Mouse (Mus musculus) cerebellum, postnatal 25 days (tissue): Measurements from ENCODE around the gene Rbms1.
A peak's percentile ranks its signal among the peaks of the same experiment; 100 is the strongest.

Source experiments
- DNase-seq, 2 experiments: peaks; one replicate each; pipeline ENCODE4 v3.0.0; 2021; ENCODE audit warnings: mixed read lengths in 2 of 2

The Rbms1 gene

DNA sequence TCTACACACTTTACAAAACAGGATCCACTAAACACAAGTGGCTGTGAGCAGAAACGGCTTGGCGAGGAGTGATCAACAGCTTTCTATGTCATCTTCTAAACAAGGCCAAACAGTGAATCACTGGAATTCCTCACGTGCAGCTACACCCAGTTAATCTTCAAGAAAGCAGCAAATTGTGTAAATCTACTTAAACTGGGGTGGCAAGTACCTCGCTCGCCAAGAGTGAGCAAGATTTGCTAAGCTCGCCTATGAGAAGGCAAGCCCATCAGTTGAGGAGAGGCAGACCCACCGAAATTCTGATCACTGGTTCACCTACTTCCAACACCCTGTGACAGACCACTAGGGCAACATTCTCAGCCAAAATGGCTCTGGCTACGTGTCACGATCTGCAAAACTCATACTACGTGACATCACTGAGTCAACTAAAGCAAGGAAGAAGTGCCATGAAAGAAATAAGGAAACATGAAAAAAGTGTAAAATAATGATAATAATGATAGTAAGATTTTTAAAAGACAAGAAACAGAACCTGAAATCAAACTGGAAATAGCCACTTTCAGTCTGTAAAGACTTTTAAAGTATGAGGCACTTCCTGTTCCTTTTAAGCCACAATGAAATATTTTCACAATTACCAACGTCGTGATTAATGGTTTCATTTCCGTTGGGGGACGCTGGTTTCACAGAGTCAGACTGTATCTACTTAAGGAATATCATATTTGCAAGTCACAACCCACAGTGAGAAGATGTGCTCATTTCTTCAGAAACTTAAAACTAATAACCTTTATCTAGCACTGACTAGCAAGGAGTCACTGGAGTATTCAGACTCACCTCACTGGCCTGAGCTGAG lies 85.2 kb downstream of the Rbms1 start:
- no peak for DNase-seq

DNA sequence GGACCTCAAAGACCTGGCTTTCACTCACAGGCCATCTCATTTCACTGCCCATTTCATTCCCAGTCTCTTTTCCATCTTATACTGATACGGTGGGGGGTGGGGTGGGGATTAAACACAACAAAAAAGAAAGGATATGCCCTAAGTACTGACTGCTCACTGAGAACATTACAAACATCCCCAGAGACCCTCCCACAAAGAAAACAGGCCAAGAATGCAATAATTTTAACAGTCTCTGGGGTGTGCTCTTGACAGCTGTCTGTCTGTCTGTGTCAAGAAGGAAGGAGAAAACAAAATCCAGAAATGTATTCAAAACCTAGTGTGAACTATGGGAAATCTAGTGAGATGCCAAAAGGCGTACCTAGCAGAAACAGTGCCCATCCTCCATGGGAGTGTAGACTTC lies 86.1 kb downstream of the Rbms1 start:
- no peak for DNase-seq

DNA sequence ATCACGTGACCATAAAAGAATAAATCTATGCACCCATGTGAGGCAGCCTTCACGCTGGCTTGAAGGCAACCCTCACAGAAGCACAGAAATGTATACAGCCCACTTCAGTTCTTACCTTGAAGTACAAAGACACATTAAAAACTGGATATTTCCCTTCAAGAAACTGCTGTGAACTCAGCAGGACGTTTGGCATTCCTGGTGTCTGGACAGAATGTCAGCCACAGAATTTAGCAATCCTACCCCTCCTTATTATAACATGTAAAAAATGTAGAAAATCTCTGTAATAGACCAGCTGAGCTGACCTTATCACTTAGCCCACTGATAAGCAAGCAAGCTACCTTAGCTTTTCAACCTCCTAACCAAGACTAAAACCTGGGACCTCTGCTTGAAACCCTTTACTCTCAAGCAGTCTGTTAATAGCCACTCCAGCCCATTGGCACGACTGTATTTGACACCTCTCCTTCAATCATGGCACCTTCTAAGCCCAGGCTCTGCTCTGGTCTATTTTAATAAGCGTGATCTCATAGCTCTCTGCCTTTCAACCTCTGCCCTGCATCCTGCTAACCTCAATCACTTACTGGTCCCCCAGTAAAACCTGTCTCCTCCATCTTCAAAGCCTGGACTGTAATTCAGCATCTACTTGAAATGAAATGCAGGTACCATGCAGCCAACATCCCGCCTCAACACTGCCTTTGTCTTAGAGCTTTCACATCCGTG lies 90.7 kb downstream of the Rbms1 start:
- no peak for DNase-seq

DNA sequence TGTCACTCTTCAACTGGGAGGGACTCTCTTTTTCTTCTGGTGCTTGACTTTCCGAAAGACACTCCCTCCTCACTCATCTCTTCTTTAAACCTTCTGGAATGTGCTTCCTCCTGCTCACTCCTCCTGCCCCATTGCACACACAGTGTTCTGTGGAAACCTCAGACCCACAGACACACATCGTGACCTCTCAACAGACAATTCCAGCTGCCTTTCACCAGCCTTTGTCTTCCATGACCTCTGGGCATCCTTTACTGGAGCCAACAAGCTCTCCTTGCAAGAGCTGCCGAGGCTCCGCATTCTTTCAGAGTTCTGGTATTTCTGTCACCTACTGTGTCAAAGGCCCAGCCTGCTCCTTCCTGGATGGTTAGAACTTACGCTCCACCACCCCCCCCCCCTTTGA lies 92.0 kb downstream of the Rbms1 start:
- no peak for DNase-seq

DNA sequence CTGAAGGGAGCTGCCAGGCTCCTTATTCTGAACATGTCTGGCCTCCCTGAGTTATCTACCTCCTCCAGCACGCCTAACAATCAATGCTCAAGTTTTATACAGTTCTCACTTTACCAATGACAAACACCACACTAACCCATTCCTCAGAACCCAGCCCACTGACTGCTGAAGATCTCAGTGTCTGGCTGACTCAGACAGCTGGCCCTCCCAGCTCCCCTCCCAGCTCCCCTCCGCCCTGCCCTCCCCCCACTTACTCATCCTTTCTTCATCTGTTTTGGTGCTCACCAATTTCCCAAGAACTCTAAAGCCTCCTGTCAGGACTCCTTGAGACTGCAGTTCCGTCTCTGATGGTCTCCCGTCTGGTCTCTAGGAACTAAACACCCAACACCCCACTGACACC lies 92.5 kb downstream of the Rbms1 start:
- DNase-seq: no peak

DNA sequence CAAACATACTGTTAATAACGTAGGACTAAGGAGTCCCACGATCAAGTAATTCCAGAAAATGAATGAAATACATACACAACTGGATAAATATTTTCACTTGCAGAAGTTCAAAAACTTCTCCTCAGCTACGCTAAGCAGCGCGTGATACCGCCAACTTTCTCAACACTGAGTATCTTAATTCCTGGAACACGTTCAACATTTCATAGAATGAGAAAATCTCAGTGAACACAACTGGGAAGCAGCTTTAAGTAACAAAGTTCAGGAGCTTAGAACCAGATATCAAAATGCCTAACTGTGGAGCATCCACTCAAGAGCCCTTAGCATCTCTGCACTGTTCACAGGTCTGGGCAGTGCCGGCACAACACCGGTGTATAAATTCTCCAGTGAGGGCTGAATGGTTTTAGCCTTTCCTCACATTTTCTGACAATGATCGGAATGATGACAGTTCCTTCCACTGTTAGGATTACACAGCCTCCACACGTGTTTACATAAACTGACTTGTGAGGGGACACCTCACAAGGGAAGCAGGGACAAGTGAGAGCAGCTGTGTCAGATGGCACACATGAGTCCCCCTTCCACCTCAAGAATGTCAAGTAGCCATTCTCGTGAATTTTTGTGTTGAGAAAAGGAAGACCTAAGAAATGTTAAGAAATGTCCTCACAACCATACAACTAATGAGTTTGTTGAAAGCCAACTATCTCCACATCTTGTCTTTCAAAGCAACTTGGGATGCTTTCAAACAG lies 93.8 kb downstream of the Rbms1 start:
- no peak for DNase-seq

DNA sequence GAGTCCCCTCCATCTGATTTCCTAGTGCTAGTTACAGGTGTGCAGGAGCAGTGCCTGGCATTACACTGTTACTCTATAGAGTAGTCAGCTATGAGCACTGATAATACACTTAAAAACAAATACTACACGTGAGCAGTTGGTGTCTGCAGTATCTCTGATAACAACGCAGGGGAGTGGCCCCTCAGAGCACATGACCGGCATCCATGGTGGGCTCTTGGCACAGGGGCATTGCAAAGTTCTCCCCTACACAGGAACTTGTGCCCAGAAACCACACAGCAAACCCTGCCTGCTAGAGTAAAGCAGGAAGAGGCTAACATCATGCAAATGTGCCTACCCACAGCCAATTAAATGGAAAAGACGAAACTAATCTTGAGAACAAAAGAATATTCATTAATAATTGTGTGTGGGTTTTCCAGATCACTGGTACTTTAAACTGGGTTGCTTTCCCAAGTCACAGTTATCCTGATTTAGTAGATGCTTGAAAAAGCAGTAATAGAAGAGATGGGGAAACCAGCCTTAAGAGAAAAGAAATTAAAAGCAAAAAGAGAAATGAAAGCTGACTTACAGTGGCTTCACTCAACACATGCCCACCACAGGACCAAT lies 94.8 kb downstream of the Rbms1 start:
- no peak for DNase-seq

DNA sequence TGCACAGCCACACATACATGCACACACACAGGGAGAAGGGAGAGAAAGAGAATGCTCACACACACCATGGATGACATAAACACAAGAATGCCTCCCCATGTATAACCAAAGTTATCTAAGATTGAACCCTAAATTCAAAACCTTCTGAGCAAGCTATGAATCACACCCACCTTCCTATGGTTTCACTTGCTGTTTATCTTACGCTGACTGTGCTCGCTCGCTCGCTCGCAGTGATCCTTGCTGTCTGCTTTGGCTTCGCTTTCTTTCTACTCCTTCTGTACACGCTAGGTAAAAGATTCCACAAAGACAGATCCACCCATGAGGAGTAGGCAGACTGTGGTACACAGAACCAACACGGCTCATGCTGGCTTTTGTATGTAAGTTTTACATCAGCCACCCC lies 95.7 kb downstream of the Rbms1 start:
- no peak for DNase-seq

DNA sequence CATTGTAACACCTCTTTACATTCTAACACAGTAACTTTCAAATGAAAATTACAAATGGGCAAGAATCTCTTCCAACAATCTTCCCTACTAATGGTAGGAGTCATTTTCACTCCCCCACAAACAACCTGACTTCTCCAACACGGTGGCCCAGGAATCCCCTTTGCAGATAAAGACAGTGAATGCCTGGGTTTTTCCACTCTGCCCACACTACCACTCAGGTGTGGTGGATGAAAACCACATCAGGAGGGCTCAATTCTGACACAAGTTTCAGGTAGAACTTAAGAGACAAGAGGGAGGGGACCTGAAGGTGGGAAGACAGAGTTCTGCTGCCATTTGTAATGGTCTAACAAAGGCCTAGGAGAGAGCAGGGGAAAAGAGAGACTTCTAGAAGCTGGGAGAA lies 97.1 kb downstream of the Rbms1 start:
- DNase-seq: no peak

DNA sequence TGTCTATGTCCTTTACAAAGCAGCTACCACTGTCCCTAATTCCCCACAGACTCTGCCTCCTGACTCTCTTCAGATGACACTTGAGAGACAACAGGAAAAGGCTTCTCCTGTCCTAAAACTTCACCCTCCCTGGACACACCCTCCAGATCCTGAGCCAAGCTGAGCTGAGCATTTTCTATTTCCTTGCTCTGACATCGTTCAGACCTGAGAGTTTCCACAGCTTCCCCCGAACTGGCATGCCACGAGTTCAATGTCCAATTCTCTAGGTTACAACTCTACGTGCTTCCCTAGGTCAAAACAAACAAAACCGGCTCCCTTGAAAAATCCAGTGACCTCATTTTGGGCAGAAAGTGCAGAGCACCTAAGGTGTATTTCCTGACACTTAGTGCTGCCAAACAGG lies 98.0 kb downstream of the Rbms1 start:
- DNase-seq: no peak

DNA sequence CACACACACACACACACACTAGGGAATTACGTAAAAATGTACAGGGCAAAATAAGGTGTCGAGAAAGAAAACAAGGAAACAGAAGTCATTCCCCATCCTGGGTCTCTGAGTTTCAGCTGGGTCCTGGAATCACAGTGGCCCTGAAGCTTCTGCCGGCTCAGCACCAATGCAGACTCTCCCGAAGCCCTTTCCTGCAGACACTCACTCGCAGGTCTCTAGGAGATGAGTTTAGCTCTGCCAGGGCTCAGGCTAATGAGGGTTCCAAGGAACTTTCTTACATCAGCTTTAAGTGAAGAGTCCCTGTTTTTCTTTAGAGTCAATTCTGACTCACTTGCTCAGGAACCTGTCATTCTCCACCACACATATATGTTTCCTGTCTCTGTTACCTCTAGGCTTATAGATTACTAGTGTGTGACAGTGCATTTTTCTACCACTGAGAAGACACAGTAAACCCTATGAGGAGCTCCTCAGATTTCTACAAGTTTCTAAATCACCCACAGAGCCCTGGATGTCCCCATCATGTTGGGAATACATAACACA lies 98.7 kb downstream of the Rbms1 start:
- DNase-seq: no peak

DNA sequence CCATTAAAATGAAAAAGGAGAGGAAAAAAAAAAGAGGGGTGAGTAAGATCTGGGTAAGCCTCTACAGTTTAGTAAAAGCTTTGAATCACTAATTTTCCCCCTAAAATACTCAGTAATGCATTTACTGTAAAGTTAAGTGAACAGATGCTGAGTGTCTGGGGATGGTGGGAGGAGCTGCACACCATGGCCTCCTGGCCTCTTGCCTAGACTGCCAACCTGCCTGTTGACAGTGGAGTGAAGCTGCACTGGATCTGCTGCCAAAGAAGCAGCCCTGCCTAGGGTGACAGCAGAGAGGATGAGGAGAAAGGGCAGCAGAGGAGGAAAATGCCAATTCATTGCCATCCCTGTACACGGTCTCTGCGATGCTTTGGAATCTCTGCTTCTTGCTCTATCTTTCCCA lies 99.2 kb downstream of the Rbms1 start:
- peak; percentile 19 to 64 for DNase-seq

DNA sequence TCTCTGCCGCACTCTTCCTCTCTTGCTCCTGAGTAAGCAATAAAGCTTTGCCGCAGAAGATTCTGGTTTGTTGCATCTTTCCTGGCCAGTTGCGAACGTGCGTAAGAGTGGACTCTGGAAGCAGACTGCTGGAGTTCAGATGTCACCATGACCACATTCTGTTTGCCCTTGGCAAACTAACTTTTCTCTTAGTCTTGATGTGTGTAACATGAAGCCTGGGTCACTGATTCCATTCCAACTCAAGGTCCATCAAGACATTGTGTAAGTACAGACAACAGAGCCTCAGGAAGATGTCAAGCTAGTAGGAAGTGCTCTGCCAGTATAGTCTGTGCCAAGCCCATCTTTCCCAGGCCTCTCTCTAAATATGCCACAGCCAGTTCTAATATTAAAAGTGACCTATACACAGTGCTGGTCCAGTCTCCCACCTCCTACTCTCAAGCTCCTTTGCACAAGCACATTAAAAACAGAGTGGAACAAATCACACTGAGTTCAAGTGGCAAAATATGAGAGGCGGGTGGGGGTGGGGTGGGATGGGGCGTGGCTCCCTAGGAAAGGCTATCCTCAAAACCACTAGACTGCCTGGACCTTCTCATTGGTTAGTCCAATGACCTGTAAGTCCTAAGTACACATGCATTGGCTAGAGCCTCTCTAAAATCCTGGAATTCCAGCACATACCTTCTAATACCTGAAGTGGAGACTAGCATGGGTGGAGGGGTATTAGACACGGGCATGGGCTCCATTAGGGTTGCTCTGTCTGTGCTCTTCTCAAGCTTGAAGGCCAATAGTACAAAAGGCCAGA lies 99.9 kb downstream of the Rbms1 start:
- DNase-seq: no peak

DNA sequence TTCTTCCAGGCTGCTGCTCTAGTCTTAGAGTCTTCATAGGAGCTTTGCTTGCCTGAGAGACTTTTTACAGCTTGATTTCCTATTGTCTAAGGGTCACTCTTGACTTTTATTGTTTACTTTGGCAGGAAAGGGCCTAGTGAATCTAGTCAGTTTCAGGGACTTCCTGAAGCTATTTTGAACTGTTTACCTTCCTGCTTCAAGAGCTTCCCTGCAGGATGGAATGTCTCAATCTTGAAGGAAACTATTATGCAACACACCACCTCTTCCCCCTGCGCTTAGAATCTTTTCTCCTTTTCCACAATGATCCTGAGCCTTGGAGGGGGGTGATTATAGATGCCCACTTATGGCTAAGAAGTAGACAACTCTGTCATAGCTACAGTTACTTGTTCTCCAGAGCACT lies 104.9 kb downstream of the Rbms1 start:
- DNase-seq: no peak

DNA sequence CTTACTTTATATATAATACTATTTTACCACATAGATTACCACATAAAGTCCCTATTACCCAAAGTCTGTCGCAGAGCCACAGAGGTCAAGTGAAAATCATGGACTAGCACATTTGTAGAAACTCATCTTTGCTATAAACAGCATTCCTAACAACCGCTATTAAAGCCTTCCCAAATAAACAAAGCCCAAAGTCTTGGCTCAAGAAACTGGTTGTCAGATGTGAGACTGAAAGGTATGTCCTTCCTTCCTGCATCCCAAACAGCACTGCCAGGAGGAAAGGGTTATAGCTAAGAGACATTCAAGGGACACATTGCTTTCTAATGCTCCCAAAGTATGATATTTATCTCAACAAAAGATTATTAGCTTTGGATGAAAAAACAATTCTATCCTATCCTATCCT lies 106.9 kb downstream of the Rbms1 start:
- no peak for DNase-seq

DNA sequence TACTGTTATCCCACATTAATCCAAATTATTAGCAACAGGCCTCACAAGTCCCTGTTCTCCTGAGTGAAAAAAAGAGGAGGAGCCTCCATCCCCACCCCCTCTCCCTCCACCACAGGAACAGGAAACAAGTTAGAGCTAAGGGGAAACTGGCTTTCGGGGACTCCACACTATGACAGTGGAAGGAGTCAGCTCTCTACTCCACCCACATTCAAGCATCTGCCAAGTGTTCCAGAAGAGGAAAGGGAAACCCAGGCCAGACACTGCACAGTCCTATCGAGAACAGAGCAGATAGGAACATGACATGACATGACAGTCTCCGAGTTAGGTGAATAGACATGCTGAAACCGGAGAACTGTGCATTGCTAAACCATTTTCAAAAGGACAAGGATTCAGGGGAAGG lies 108.0 kb downstream of the Rbms1 start:
- DNase-seq: no peak

DNA sequence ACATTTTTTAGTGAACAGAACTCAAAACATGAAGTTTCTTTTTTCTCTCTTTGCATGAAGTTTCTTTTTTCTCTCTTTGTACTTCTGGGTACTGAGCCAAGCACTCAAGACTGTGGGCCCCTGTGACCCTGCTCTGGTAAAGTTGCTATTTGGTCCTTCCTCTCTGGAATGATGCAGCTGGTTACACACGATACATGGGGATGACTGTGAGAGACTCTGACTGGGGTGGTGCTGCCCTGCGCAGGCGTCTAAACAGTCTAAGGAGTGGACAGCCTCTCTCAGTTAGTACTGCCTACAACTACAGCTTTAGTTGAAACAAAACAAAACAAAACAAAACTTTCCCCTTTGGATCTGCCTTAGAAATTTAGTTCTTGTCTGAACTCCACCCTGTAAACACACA lies 111.1 kb downstream of the Rbms1 start:
- no peak for DNase-seq

DNA sequence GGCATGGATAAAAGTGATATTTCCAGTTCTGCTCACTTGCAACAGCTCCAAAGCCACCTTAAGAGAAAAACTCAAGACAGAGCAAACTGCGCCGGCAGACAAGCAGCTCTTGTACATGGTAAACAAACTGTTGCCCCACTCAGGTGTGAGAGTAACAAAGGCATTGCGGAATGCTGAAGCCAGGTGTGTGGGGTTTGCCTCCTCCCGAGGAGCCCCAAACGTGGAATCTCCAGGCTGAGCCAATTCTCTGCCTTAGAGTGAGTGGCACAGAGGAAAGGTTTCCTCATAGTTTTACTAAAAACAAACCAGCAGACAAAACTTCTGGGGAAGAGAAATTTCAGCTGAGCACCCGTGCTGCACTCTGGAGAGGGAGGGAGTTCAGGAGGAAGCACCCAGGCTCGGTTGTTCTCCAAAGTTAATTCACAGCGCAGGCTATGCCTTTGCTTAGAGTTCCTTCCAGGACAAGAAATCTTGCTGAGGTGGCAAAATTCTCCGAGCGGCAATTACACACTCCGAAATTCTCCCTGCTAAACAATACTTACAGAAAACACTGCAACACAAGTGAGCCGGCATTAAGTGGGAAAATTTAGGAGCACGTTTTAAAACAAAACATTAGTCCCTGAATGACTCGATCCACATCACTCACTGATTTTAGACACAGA lies 111.8 kb downstream of the Rbms1 start:
- DNase-seq: no peak

DNA sequence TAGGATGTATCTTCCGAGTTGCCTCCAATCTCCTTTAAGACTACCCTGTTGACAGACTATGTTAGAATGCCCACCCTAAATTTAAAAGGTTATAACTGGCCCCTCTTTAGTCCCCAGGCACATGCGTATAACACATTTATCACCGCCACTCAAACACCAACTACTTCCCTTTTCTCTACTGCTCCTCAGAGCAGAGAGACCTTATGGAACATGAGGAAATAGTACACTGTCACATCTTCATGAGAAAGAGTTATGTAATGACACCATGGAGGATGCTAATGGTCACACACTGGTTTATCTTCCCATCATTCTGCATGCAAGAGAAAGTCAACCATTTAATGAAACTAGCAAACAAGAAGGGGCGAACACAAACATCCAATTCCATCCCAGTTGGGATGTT lies 114.5 kb downstream of the Rbms1 start:
- DNase-seq: no peak

DNA sequence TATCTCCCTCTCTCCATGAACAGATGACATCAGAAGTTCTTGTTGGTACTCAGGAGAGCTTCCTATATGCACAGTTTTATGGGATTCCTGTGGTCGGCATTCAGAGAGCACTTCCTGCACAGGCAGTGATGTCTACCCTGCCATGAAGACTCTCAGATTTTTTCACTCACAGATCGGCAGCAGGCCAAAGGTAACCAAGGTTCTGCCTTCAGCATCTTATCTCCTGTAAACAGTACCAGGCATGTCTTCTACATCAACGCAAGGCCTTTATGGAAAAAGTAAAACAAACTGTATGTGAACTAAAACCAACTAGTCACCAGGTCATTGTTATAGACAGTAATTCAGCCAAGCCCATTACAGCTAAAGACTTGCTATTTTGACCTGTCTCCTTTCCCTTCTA lies 115.0 kb downstream of the Rbms1 start:
- no peak for DNase-seq

DNA sequence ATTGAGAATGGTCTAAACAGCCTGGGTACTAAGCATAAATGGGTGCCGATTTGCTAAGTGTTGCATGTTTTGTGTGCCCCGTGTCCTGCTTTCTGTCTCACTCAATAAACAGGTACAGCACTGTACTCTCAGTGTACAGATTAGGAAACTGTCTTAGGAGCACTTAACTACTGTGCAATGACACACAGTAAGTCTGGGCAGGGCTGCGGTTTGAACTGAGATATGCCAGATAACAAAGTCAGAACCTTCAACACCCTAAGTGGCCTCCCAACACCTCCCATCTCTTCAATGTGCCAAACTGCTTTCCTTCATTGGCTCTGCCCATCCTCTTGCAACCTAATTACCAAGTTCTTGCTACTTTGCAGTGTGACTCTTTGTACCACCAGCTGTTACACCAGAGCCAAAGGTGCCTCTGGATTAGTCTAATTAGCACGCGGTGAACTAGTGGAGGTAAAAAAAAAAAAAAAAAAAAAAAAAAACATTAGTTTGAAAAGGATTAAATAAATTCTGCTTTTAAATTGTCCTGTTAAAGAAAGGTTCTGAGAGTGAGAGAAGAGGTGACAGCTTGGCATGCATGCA lies 117.6 kb downstream of the Rbms1 start:
- no peak for DNase-seq
